Mouse (Mus musculus) heart, postnatal 14 days (tissue): ENCODE measurements around the gene Eml2. TPM values are rescaled to one million over a fixed set of nuclear protein-coding genes. Genes with fewer than 3 reads are reported as not detected.

Experiments
- DNase-seq, 2 experiments: peaks; one replicate each; pipeline ENCODE4 v3.0.0; 2021 to 2022
- intact Hi-C: fragments of 180-260 bp; cut with DNase I; formaldehyde crosslinking; loops from one replicate; pipeline ENCODE4 v1.15.1; 2025
- total RNA-seq, 2 experiments: library from RNA; stranded (reverse); gene quantifications; 2 replicates each; pipeline ENCODE4 v1.2.3; 2021

Eml2 gene
- total RNA-seq, 2 experiments from 2014 or later: 37.9 to 43.0 TPM

GRCm38 (mm10) chr7:19159411-19159810, 16.8 kb upstream of the Eml2 start:
- intact Hi-C loops: no loop called here

GRCm38 (mm10) chr7:19160115-19160514, 16.1 kb upstream of the Eml2 start:
- intact Hi-C loops: no loop called here
- no peak for DNase-seq

More at GRCm38 (mm10) chr7:19159411-19159810, 16.8 kb upstream of the Eml2 start:
- no peak for DNase-seq

GRCm38 (mm10) chr7:19162928-19163327, 13.3 kb upstream of the Eml2 start:
- DNase-seq: no peak

GRCm38 (mm10) chr7:19163752-19164151, 12.5 kb upstream of the Eml2 start:
- intact Hi-C loops: no loop called here
- DNase-seq: no peak

More at GRCm38 (mm10) chr7:19162928-19163327, 13.3 kb upstream of the Eml2 start:
- intact Hi-C loops: no loop called here

GRCm38 (mm10) chr7:19164189-19164588, 12.0 kb upstream of the Eml2 start:
- no peak for DNase-seq
- intact Hi-C loops: no loop called here

- intact Hi-C loops: no loop called here
- DNase-seq: no peak
Observed at GRCm38 (mm10) chr7:19164978-19165377, 11.2 kb upstream of the Eml2 start.

- peak; percentile 48 to 63 for DNase-seq
- intact Hi-C loops: no loop called here
Observed at GRCm38 (mm10) chr7:19165656-19166423, 10.4 kb upstream of the Eml2 start, which contains the start of gene Gipr. Gene Gipr, minus strand, starts transcription at chr7:19166127.

GRCm38 (mm10) chr7:19166990-19167389, 9.2 kb upstream of the Eml2 start:
- intact Hi-C loops: no loop called here
- DNase-seq: no peak

- no peak for DNase-seq
- intact Hi-C loops: no loop called here
Observed at GRCm38 (mm10) chr7:19169506-19169905, 6.7 kb upstream of the Eml2 start.

GRCm38 (mm10) chr7:19170142-19170541, 6.1 kb upstream of the Eml2 start:
- intact Hi-C loops: no loop called here
- DNase-seq: peak; percentile 46 to 65

GRCm38 (mm10) chr7:19171831-19172230, 4.4 kb upstream of the Eml2 start:
- intact Hi-C loops: no loop called here
- no peak for DNase-seq

GRCm38 (mm10) chr7:19172874-19173273, 3.3 kb upstream of the Eml2 start:
- intact Hi-C loops: loop anchor here (1.0 kb wide), 1 partner anchor 16 kb away; no protein-coding TSS in a partner anchor
- peak; percentile 87 to 94 for DNase-seq

GRCm38 (mm10) chr7:19176516-19176947, 311 bp downstream of the Eml2 start:
- no peak for DNase-seq
- intact Hi-C loops: loop anchor here (5.0 kb wide), 2 partner anchors 106 to 166 kb away; partner anchors contain the start of genes Ercc1, Ppm1n and Rtn2

GRCm38 (mm10) chr7:19177216-19177615, 995 bp downstream of the Eml2 start:
- intact Hi-C loops: loop anchor here (1.0 to 5.0 kb wide), 3 partner anchors 20 to 165 kb away; partner anchors contain the start of genes Ercc1, Ppm1n and Rtn2

GRCm38 (mm10) chr7:19178035-19178434, 1.8 kb downstream of the Eml2 start:
- DNase-seq: no peak
- intact Hi-C loops: loop anchor here (2.0 to 5.0 kb wide), 4 partner anchors 31 to 164 kb away; partner anchors contain the start of genes Ercc1, Ppm1n and Rtn2

More at GRCm38 (mm10) chr7:19177216-19177615, 995 bp downstream of the Eml2 start:
- DNase-seq: no peak

- intact Hi-C loops: loop anchor here (2.0 to 5.0 kb wide), 4 partner anchors 30 to 164 kb away; partner anchors contain the start of genes Ercc1, Ppm1n and Rtn2
- peak; percentile 77 to 83 for DNase-seq
Observed at GRCm38 (mm10) chr7:19178443-19179092, 2.3 kb downstream of the Eml2 start.

- intact Hi-C loops: loop anchor here (2.0 to 5.0 kb wide), 4 partner anchors 30 to 163 kb away; partner anchors contain the start of genes Ercc1, Ppm1n and Rtn2
- DNase-seq: peak; percentile 73 to 79
Observed at GRCm38 (mm10) chr7:19179173-19179572, 3.0 kb downstream of the Eml2 start.

GRCm38 (mm10) chr7:19179936-19180335, 3.7 kb downstream of the Eml2 start:
- no peak for DNase-seq
- intact Hi-C loops: loop anchor here (2.0 to 5.0 kb wide), 4 partner anchors 29 to 162 kb away; partner anchors contain the start of genes Ercc1, Ppm1n and Rtn2

- peak; percentile 60 to 63 for DNase-seq
- intact Hi-C loops: no loop called here
Observed at GRCm38 (mm10) chr7:19180862-19181429, 4.7 kb downstream of the Eml2 start.

GRCm38 (mm10) chr7:19184250-19184649, 8.0 kb downstream of the Eml2 start:
- intact Hi-C loops: no loop called here
- DNase-seq: peak; percentile 36 to 47
